Mouse (Mus musculus): ENCODE results near the gene Kdm2b.
A peak's percentile ranks its signal among the peaks of the same experiment; 100 is the strongest.

Gene Kdm2b

DNA sequence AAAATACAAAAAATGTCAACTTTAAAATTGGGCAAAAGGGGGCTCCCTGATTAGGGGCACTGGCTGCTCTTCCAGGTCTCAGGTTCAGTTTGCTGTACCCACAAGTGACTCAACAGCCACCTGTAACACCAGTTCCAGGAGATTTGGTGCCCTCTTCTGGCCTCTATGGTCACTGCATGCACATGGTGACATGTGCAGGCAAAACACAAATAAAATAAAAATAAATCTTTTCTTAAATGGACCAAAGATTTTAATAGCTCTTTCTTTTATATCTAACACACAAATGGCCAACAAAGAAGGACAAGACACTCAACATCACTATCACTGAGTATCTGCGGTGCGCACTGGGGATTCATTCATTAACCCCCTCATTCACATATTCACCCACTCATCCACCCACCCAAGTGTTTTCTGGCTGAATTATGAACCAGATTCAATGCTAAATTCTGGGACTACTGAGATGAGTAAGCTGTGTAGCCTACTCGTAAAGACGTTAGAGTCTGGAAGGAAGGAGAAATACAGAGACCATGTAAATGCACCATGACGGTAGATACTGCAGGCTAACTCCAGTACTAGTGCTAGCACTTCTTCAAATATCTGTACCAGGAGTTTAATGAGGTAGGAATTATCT, 95.5 kb downstream of the Kdm2b start:
- DNase-seq (ENCODE audit: low read depth, low spot score), result peak; percentile 74

DNA sequence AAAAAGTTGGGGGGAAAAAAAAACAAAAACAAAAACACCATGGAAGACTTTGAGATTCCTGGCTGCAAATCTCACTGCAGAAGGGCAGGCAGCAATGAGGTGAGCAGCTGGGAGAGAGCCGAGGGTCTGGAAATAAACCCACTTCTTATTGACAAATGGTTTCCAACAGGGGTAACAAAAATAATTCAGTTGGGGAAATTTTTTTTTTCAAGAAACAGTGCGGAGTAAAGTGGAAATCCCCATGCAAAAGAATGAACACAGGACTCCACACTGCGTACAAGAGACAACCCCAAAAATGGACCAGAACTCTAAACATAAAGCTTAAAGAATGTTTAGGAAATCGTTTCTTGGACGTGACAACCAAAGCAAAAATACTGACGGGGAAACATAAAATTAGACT, 96.4 kb downstream of the Kdm2b start:
- DNase-seq (ENCODE audit: low read depth, low spot score), result no peak

DNA sequence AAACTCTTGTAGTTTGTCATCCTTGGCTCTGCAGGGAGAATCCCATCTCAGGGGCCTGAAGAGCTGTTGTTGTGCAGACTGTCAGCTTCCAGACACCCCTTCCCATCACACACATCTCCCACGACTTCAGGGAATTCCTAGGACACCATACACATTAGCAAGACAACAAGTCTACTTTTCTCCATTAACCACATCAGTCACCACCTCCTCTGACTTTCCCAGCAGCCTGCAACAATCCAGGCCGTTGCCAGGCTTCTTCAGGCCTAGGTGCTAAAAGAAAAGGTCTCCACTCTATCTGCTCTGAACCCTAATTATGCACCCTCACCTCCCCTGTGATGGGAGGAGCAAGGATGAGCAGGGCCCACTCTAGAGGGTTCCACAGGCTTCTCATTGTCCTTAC, 99.2 kb downstream of the Kdm2b start:
- DNase-seq (ENCODE audit: low read depth, low spot score), result peak; percentile 77

DNA sequence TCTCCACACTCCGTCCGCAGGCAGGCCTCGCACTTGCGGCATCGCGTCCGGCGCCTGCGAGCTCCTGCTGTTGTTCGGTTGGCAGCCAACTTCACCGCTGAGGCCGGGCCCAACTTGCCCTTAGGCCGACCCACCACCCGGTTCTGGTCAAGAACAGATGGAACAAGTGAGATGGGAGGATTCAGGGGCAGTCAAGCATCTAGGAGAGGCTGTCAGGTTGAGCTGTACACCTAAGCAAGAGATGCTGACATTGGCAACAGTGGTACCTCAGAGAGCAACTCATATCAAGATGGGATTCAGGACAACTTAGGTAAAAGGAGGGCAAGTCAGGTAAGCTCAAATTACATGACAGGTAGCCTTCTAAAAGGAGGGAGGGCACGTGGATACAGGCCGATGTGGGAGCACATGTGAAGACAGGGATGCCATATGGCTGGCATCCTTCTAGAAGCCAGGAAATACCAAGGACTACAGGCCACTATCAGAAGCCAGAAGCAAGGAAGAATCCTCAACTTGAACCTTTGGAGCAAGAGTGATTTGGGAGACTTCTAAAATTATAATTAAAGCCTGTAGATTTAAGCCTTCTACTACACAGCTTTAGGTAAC, 100.9 kb downstream of the Kdm2b start:
- no peak for DNase-seq (ENCODE audit: low read depth, low spot score)

DNA sequence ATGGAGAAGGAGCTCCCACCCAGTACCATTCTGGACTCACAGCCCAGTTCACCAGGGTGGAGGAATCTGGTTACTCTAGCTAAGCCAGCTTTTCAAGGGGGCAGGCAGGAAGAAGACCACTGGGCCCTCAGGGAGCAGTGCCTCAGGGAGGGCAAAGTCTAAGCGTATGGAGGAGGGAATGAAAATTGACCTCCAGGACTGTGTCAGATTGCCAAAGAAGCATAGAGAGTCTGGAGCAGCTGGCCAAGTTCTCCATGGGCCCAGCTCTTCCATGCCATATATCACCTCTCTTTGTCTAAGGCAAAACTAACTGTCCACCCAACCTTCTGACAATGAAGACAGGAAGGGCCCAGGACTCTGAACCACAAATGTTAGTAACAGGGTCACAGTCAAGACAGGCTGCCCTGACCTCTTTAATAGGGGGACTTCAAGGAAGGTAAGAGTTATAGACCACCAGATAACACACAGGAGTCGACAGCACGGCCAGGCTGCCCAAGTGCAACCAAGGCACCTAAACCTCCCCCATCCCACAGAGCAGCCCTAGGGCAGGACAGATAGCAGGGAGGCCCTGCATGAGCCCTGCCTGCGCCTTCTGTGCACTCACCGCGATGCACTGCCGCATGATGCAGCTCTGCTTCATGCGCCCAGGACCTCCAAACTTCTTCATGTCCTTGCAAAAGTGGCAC, 101.6 kb downstream of the Kdm2b start:
- no peak for DNase-seq (ENCODE audit: low read depth, low spot score)

DNA sequence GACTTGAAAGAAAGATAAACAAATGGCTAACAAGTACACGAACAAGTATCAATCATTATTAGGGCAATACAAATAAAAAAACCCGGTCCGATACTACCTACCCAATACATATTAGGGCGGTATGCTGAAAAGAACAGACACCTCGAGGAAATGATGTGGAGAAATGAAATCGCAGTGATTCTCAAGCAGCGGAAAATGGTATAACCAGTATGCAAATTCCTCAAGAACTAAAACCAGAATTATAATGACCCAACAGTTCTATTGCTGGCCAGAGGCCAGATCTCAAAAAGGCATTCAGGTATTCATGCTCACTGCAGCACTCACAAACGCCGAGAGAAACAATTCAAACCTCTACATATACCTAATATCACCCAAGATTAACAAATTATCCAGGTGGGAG, 102.6 kb downstream of the Kdm2b start:
- DNase-seq (ENCODE audit: low read depth, low spot score), result no peak

DNA sequence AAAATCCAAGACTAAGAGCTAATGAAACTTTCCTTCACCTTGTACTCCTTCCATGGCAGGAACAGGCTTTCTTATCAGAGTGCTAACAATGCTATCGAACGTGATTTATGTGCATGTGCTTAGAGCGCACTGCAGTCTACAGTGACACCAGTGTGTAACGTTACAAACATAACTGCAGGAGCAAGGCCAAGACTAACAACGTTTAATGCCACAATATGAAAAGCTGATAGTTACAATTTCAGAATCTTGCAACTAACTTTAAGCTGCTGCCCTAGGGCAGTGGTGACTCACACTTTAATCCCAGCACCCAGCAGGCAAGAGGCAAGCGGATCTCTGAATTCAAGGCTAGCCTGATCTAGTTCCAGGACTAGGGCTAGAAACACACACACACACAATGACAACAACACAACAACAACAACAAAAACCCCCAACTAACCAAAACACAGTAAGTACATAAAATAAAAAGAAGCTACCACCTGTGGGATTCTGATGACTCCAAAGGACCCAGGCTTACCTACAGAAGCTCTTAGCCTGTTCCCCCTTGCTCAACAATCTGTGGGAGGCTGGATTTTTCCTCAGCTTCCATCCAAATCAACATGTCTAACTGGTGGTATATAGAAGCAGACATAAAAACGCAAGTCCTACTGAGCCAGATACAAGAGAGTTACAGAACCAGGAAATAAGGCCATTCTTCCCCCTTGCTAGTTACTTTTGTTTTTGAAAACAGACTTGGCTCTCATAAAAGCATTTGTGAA, 104.9 kb downstream of the Kdm2b start:
- DNase-seq (ENCODE audit: low read depth, low spot score), result no peak

DNA sequence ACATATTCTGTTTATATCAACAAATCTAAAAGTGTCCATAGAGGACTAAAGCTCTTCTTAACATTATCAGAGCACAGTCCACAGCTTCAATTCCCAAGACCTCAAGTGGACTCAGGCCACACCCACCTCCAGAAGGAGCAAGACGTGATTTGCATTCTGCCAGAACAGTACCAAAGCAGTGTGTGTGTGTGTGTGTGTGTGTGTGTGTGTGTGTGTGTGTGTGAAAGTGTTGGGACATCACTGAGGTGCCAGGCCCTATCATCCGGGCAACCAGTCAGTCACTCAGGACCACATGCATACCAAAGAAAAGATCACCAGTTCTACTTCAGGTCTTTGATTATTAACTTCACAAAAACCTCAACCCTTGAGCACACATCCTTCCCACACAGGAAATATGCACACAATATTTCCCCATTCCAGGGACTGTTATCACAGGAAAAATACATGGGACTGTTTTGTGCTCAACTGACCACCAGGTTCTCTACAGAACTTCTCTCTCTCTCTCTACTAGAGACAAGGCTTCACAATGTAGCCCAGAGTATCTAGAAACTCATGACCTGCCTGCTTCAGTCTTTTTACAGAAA, 105.9 kb downstream of the Kdm2b start:
- no peak for DNase-seq (ENCODE audit: low read depth, low spot score)

DNA sequence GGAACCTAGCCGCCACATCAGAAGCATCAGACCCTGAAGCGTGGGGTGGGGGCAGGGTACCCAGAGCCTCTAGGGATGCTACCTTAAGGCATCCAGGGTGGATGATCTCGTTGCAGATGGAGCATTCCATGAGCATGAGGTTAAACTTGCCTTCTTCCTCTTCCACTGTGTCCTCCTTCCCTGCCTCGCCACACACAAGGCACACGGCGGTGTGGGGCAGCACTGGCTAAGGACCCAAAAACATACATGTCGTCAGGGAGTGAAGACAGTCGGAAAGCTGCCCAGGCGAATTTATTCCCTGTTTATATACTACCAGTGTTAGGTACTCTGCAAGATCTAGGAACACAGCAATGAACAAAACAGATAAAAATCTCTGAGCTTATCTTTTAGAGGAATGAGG, 106.4 kb downstream of the Kdm2b start:
- DNase-seq (ENCODE audit: low read depth, low spot score), result no peak

DNA sequence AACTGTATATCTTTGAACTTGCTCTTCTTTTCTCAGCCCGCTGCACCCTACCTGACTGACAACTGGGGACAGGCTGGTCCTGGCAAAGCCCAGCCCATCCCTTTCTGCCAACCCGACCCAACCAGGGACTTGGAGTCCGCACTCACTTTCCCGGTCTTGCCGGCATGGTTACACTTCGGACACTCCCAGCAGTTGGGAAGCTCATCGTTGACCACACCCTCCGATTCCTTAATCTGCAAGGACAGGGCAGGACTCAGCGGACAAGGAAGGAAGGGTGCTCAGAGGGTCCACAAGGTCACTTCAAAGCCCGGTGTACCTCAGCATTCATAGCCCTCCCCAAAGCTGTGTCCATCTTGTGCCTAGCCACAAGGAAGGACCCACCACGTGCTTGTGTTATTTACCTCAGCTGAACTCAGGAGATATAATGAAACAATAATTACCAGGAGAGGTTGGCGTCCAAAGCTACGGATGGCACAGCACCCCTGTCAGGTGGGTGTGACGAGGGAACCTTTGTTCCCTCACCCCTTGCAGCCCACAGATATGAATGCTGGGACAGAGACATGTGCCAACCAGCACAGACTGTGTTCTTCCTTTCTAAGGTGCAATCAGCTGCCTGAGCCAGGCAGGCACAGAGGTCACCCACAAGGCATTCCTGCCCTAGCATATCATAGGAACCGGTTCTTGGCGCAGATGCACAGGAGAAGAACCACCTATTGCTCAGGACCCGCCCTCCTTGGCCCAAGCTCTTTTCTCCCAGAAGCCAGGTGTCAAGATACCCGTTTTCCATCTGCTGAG, 107.2 kb downstream of the Kdm2b start:
- DNase-seq (ENCODE audit: low read depth, low spot score), result no peak

DNA sequence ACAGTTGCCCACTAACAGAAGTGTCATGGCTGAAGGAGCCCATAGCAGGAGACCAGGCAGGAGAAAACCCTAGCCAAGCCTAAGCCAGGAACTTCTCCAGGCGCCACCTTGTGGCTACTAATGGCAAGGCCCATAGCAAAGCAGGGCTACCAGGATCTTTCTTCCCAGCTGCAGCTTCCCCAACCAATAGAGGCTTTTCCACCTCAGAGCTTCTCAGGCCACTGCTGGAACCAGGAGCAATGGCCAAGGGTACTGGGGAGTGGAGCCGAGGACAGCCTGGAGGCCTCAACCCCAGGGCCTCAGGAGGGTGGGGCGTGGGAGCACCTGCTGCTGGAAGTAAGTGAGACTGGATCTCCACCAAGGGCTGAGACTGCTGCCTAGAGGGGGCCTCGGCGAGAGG, 108.3 kb downstream of the Kdm2b start:
- peak; percentile 85 for DNase-seq (ENCODE audit: low read depth, low spot score)

DNA sequence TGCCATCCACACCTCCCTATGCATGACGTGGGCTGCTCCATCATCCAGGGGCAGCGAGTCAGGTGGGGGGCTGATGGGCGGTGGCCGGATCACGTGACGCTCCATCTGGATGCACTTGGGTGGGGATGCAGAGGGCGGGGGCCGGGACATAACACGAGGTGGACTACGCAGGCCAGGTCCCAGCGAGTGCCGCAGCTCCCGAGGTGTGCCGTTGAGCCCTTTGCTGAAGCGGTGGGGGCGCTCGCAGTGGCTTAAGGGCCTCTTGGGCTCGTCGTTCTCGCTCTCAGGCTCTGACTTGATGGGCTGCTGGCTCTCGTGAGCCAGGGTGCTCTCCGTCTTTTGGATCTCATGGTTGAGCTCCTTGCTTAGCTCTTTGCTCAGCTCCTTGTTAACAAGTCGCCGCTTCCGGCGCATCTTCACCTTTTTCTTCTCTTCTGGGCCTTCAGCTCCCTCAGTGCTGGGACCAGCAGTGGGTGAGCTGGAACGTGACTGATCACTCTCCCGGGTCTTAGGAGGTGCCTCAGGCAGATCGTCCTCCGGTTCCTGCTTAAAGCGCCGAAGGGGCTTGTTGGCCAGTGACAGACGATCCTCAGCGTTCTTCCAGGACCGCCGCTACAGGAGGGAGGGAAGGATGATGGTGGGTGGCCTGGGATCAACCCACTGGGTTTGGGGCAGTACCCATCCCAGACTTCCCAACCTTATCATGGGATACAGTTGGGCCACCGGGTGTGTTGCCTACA, 109.2 kb downstream of the Kdm2b start:
- DNase-seq (ENCODE audit: low read depth, low spot score), result no peak

DNA sequence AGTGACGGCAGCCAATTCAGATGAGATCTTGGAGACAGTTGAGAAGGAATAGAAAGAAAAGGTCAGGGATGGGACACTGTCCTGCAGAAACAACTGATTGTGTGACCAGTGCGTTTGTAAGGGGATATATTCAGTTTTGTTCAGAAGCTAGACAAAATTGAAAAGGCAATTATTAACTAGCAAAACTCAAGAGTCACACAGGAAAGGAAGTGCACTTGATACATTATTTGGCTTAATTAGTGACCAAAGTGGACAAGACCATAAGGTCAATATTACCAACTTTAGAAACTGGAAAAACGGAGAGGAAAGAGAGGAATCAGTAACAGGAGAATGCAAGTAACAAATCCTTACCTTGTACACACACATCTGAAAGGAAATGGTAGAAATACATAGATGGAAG, 113.0 kb downstream of the Kdm2b start:
- no peak for DNase-seq (ENCODE audit: low read depth, low spot score)

DNA sequence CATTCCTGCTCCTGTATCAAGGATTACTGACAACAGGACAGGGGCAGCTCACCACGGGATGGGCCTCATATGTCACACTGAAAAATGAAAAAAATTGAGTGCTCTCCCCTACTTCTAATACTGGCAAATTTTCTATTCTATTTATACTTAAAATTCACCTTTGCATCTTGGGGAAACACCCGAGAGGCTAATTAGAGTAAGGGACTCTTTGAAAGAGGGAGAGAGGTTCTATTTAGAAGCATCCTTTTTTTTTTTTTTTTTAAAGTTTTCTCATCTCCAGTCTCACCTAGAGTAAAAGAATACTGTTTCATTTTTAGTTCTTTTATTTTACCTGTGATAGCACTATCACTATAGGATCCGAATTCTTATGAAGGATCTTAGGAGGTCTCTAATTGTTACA, 115.3 kb downstream of the Kdm2b start:
- DNase-seq (ENCODE audit: low read depth, low spot score), result no peak

DNA sequence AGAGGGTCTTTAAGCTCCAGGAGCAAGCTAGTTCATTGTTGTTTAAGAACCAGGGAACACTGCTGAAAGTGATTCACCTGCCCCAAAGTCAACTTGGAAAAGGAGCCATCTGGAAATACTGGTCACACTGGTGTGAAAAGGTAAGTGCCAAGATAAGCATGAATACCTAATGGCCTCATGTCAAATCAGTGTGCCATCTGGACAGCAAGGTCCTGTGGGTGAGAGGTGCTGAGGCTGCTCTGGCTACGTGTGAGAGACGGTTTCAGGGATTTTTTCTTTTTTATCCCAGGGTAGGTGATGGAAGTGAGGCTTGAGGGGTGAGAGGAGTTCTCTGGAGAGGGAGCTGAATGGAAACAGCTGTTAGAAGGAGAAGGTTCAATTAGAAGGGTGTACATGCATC, 116.0 kb downstream of the Kdm2b start:
- DNase-seq (ENCODE audit: low read depth, low spot score), result no peak

DNA sequence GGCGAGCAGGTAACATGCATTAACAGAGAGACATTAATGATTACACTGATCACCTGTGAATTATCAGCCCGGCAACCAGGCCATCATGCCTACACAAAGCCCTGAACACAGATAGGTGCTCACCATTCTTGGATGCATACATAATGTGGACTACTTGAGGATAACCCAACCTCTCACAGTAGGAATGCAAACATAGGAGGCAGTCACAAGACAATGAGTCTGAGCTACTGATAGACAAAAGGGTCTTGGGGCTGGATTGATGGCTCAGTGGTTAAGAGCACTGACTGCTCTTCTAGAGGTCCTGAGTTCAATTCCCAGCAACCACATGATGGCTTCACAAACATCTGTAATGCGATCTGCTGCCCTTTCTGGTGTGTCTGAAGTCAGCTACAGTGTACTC, 117.0 kb downstream of the Kdm2b start:
- DNase-seq (ENCODE audit: low read depth, low spot score), result peak; percentile 84

DNA sequence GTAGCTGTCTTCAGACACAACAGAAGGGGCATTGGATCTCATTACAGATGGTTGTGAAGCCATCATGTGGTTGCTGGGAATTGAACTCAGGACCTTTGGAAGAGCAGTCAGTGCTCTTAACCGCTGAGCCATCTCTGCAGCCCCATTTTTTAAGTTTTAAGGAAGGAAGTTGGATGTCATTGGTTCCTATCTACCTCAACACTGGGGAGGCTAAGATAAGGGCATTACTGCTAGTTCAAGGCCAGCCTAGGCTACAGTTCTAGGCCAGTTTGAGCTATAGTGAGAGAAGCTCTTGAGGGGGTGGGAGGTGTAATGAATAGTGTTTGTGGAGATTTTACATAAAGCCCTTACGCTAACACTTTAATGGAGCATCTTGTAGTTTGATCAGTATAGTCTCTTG, 126.6 kb downstream of the Kdm2b start:
- DNase-seq (ENCODE audit: low read depth, low spot score), result no peak

DNA sequence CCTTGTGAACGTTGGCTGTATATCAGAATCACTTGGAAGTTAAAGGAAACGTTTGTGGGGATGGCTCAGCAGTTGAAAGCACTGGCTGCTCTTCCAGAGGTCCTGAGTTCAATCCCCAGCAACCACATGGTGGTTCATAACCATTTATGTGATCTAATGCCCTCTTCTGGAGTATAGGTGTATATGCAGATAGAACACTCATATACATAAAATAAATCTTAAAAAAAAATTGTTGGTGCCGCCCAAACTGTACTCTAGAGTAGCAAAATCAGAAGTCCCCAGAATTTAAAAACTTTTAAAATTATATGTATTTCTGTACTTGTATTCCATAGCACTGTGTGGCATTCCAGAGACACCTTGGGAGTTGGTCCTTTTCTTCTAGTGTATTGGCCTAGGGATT, 133.8 kb downstream of the Kdm2b start:
- DNase-seq (ENCODE audit: low read depth, low spot score), result no peak

DNA sequence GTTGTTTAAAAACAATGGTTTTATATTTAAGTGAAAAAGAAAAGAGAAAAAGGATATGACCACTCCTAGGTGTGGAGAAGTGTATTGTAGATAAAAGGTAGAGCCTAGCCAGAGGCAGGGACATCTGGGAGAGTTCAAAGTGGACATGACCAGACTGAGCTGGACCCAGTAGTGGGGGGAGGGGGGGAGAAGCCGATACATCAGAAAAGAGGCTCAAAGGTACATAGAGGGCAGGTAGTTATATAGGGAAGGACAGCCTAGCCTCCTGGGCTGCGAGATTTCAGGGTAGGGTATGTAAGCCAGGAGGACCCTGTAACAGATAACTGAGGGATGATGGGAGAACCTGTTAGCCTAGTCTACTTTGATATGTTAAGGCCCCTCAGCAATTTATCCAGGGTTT, 137.0 kb downstream of the Kdm2b start:
- no peak for DNase-seq (ENCODE audit: low read depth, low spot score)

DNA sequence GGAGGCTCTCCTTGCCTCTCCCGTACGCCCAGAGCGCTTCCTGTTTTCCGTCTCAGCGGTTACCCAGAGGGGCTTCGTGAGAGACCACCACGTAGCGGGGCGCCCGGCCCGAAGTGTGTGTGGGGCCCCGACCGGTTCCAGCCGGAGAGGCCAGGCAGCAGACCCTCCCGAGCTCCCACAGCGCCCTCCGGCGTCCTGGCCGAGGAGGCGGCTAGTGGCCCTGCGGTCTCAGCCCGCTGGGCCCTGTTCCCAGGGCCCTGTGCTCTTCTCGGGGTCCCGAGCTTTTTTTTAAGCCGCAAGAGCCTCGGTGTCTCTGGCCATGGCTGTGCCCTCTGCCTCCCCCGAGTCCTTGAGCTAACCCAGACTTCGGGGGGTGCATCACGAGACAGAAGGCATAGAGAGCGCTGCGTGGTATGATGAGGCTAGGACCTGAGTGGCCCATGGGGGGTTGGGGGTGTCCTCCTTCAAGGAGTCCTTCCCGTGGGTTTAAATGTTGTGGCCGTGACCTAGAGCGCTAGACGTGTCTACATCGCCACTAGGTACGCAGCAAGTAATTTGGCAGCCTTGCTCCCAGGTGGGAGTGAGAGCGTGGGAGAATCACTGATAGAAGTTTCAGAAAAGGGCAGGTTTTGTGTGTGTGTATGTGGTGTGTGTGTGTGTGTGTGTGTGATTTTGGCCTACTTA, 139.2 kb downstream of the Kdm2b start:
- no peak for DNase-seq (ENCODE audit: low read depth, low spot score)

All from R1 (cell line).